Mouse (Mus musculus) liver, postnatal 0 days (tissue): ENCODE data around the gene Lrmda. TPM values are rescaled to one million over a fixed set of nuclear protein-coding genes. Genes with fewer than 3 reads are reported as not detected.

Source experiments
- ATAC-seq: fragments of 200-750 bp; cut with Nextera tagmentation; 2 replicates; pipeline ENCODE4 v1.8.0; 2017; ENCODE audit warnings: mild to moderate bottlenecking, moderate library complexity
- DNase-seq: peaks from one replicate; pipeline ENCODE4 v3.0.0-alpha.2; 2016
- H3K27ac ChIP-seq: fragments of 300-500 bp; sonication (generic); 2 replicates; pipeline ENCODE4 v1.5.1; 2014; ENCODE audit warnings: antibody characterized with exemption, moderate library complexity, mild to moderate bottlenecking, low read depth
- H3K27me3 ChIP-seq: fragments of 300-500 bp; sonication (generic); 2 replicates; pipeline ENCODE4 v1.6.1; 2014; ENCODE audit warnings: low read length, control low read depth, mixed read lengths; ENCODE audit not compliant: insufficient read depth
- H3K36me3 ChIP-seq: fragments of 300-500 bp; sonication (generic); replicated peaks from 2 replicates; pipeline ENCODE4 v1.6.1; 2014; ENCODE audit warnings: mild to moderate bottlenecking, control low read depth, low read length, moderate library complexity, mixed read lengths; ENCODE audit not compliant: insufficient read depth
- H3K4me1 ChIP-seq: fragments of 300-500 bp; sonication (generic); 2 replicates; pipeline ENCODE4 v1.6.1; 2014; ENCODE audit warnings: antibody characterized with exemption, mild to moderate bottlenecking, control low read depth; ENCODE audit not compliant: insufficient read depth
- H3K4me2 ChIP-seq: fragments of 300-500 bp; sonication (generic); 2 replicates; pipeline ENCODE4 v1.6.1; 2014; ENCODE audit warnings: low read depth, mild to moderate bottlenecking, low read length, moderate library complexity, mixed read lengths
- H3K4me3 ChIP-seq: fragments of 300-500 bp; sonication (generic); 2 replicates; pipeline ENCODE4 v1.5.1; 2014; ENCODE audit warnings: low read depth, low read length
- H3K9ac ChIP-seq: fragments of 300-500 bp; sonication (generic); replicated peaks from 2 replicates; pipeline ENCODE4 v1.6.1; 2014; ENCODE audit warnings: mild to moderate bottlenecking, moderate library complexity
- H3K9me3 ChIP-seq: fragments of 300-500 bp; sonication (generic); 2 replicates; pipeline ENCODE4 v1.6.1; 2016; ENCODE audit warnings: mild to moderate bottlenecking, control low read depth, low read length, mixed read lengths
- CTCF ChIP-seq: sonication (generic); IDR thresholded peaks from 2 replicates; pipeline ENCODE4 v1.5.1; 2016; ENCODE audit warnings: antibody characterized with exemption, low read depth
- EP300 ChIP-seq: IDR thresholded peaks from 2 replicates; pipeline ENCODE4 v1.6.1; 2016; ENCODE audit warnings: antibody characterized with exemption, low read depth, mild to moderate bottlenecking
- WGBS: fragments of 180-500 bp; shearing (Covaris S2); extraction: QIAGEN DNeasy Blood & Tissue Kit; methylation state at CpG from one replicate; pipeline ENCODE4 v1.1.7; 2014; ENCODE audit not compliant: insufficient replicate concordance; 5-methylcytosine and 5-hydroxymethylcytosine counted together
- polyA plus RNA-seq: library from polyadenylated mRNA; unstranded; fragments of >200 nt; fragmentation: Nextera tagmentation; extraction: Ambion mirVana; gene quantifications from 2 replicates; pipeline ENCODE4 v1.2.1, GENCODE M21; 2015

Lrmda gene
- polyA plus RNA-seq, 1 experiment from 2014 or later: 0.28 TPM

GRCm38 (mm10) chr14:22621941-22622340, 602.4 kb downstream of the Lrmda start:
- Histone ChIP-seq H3K4me2 (no peak overlapping the region), H3K36me3 (no peaks in the 10 kb centered on the region)

GRCm38 (mm10) chr14:22627105-22627829, 607.8 kb downstream of the Lrmda start:
- Histone ChIP-seq H3K27me3 (no peaks in the 10 kb centered on the region), H3K36me3 (no peaks in the 10 kb centered on the region), H3K4me2 (no peak overlapping the region), H3K27ac (no peak overlapping the region), H3K9ac (no peak overlapping the region), H3K4me1 (no peaks in the 10 kb centered on the region), H3K9me3 (no peaks in the 10 kb centered on the region), H3K4me3 (no peak overlapping the region)
- TF ChIP-seq CTCF (no peak), EP300 (no peak)
- DNase-seq: no peak
- WGBS: 53% methylated on average over 8 of the region's 8 CpGs
- ATAC-seq: peak; percentile 33; the same call in 1 of the 2 replicates

More at GRCm38 (mm10) chr14:22621941-22622340, 602.4 kb downstream of the Lrmda start:
- Histone ChIP-seq H3K4me3 (no peak overlapping the region), H3K27me3 (no peaks in the 10 kb centered on the region), H3K9me3 (no peaks in the 10 kb centered on the region), H3K4me1 (no peaks in the 10 kb centered on the region), H3K9ac (no peak overlapping the region), H3K27ac (no peak overlapping the region)
- WGBS: 73% methylated on average over 3 of the region's 3 CpGs
- TF ChIP-seq CTCF: no peak
- no peak for TF ChIP-seq EP300
- ATAC-seq (no peak), DNase-seq (no peak)

GRCm38 (mm10) chr14:22630361-22630867, 610.9 kb downstream of the Lrmda start:
- Histone ChIP-seq H3K4me3 (no peak overlapping the region), H3K9ac (no peak overlapping the region), H3K4me2 (no peak overlapping the region), H3K4me1 (peaks cover 3% of the 10 kb centered on the region; the same call in 1 of the 2 replicates), H3K27me3 (no peaks in the 10 kb centered on the region), H3K36me3 (no peaks in the 10 kb centered on the region), H3K9me3 (no peaks in the 10 kb centered on the region), H3K27ac (no peak overlapping the region)
- DNase-seq (no peak), ATAC-seq (no peak)
- no peak for TF ChIP-seq EP300
- WGBS: 82% methylated on average over 9 of the region's 9 CpGs

DNA sequence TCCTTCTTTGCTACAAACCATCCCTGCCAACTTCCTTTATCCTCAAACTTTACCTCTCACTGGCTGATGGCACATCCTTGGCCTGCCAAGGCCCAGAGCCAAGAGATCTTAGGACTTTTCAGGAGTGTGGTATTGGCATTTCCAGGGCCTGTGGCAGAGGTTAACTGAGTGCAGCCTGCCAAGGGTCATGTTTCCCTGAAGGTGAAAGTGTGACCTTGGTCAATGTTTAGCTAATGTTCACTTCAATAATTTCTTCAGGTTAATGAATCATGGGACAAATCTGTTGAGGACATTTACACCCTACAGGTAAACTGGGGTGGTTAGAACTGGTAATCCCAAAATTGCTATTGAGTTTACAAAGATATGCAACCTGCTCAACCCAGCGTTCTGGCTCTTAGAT, 614.1 kb downstream of the Lrmda start:
- DNase-seq: no peak

DNA sequence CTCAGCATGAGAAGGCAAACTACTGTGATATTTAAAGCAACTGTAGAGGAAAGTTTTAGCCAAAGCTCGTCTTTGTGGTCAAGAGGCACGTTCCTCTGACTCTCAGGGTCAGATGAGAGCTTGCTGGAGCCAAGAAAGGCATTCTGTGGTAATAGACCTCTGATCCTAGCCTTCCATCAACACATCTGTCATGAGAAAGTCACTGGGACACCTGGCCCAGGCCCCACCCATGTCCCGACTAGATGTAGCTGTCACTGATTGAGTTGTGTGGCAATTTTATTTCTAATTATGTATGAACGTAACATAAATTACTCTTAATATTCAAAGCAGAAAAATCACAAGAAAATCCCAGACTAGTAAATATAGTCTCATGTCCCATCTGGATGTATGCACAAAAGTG, 624.0 kb downstream of the Lrmda start:
- Histone ChIP-seq H3K9ac (no peak overlapping the region), H3K4me3 (no peak overlapping the region), H3K36me3 (no peaks in the 10 kb centered on the region), H3K4me1 (no peaks in the 10 kb centered on the region), H3K9me3 (no peaks in the 10 kb centered on the region), H3K27me3 (no peaks in the 10 kb centered on the region), H3K27ac (no peak overlapping the region), H3K4me2 (no peak overlapping the region)
- WGBS: 54% methylated on average over 4 of the region's 4 CpGs
- ATAC-seq: no peak
- DNase-seq: no peak
- TF ChIP-seq EP300 (no peak), CTCF (no peak)

More for the DNA sequence above, 614.1 kb downstream of the Lrmda start:
- peak; percentile 45; the same call in 1 of the 2 replicates for ATAC-seq
- Histone ChIP-seq H3K4me1 (peaks cover 3% of the 10 kb centered on the region; the same call in 1 of the 2 replicates), H3K9ac (no peak overlapping the region), H3K9me3 (no peaks in the 10 kb centered on the region), H3K27ac (no peak overlapping the region), H3K4me2 (no peak overlapping the region), H3K27me3 (no peaks in the 10 kb centered on the region), H3K4me3 (no peak overlapping the region), H3K36me3 (no peaks in the 10 kb centered on the region)
- TF ChIP-seq EP300 (no peak), CTCF (no peak)
- WGBS: 63% methylated on average over 1 of the region's 1 CpGs

GRCm38 (mm10) chr14:22647879-22648611, 628.5 kb downstream of the Lrmda start:
- H3K4me3 ChIP-seq: no peak overlapping the region
- H3K27me3 ChIP-seq: no peaks in the 10 kb centered on the region
- TF ChIP-seq EP300: no peak
- no peak for TF ChIP-seq CTCF
- ATAC-seq (no peak), DNase-seq (no peak)
- no peak overlapping the region for H3K4me2 ChIP-seq
- no peak overlapping the region for H3K9ac ChIP-seq
- no peak overlapping the region for H3K27ac ChIP-seq
- H3K9me3 ChIP-seq: no peaks in the 10 kb centered on the region
- H3K36me3 ChIP-seq: no peaks in the 10 kb centered on the region
- H3K4me1 ChIP-seq: no peaks in the 10 kb centered on the region
- 68% methylated on average over 9 of the region's 9 CpGs for WGBS
